Mouse (Mus musculus): ENCODE results near the gene Gpr62.
A peak's percentile ranks its signal among the peaks of the same experiment; 100 is the strongest.

Gpr62 gene

GRCm38 (mm10) chr9:106456325-106457162 is 9.2 kb downstream of the Gpr62 start:
- DNase-seq (ENCODE audit: low read depth, low spot score), result no peak

- no peak for DNase-seq (ENCODE audit: low read depth, low spot score)
These were observed 10.7 kb downstream of the Gpr62 start for GRCm38 (mm10) chr9:106454888-106455681.

GRCm38 (mm10) chr9:106454071-106454761 is 11.5 kb downstream of the Gpr62 start:
- DNase-seq (ENCODE audit: low read depth, low spot score), result no peak

- DNase-seq (ENCODE audit: low read depth, low spot score), result no peak
These were observed 12.3 kb downstream of the Gpr62 start, which contains the start of gene Pcbp4 for GRCm38 (mm10) chr9:106453271-106454070. Gene Pcbp4 (plus strand): TSS chr9:106453291.

- no peak for DNase-seq (ENCODE audit: low read depth, low spot score)
These were observed 12.9 kb downstream of the Gpr62 start for GRCm38 (mm10) chr9:106452821-106453220.

GRCm38 (mm10) chr9:106452351-106452750 is 13.4 kb downstream of the Gpr62 start:
- no peak for DNase-seq (ENCODE audit: low read depth, low spot score)

- no peak for DNase-seq (ENCODE audit: low read depth, low spot score)
These were observed 13.8 kb downstream of the Gpr62 start for GRCm38 (mm10) chr9:106451899-106452298.

GRCm38 (mm10) chr9:106451298-106451697 is 14.4 kb downstream of the Gpr62 start:
- DNase-seq (ENCODE audit: low read depth, low spot score), result no peak

GRCm38 (mm10) chr9:106450661-106451060 is 15.1 kb downstream of the Gpr62 start:
- peak; percentile 52 for DNase-seq (ENCODE audit: low read depth, low spot score)

GRCm38 (mm10) chr9:106449947-106450346 is 15.8 kb downstream of the Gpr62 start:
- no peak for DNase-seq (ENCODE audit: low read depth, low spot score)

GRCm38 (mm10) chr9:106448498-106449031 is 17.2 kb downstream of the Gpr62 start:
- DNase-seq (ENCODE audit: low read depth, low spot score), result peak; percentile 88

GRCm38 (mm10) chr9:106447951-106448350 is 17.8 kb downstream of the Gpr62 start:
- DNase-seq (ENCODE audit: low read depth, low spot score), result no peak

- peak; percentile 97 for DNase-seq (ENCODE audit: low read depth, low spot score)
These were observed 18.4 kb downstream of the Gpr62 start, which contains the start of the genes Abhd14b and Abhd14a for GRCm38 (mm10) chr9:106447348-106447747. Gene Abhd14b (plus strand): TSS chr9:106447459. Gene Abhd14a (minus strand): TSS chr9:106447678.

- DNase-seq (ENCODE audit: low read depth, low spot score), result no peak
These were observed 20.9 kb downstream of the Gpr62 start for GRCm38 (mm10) chr9:106444836-106445235.

- DNase-seq (ENCODE audit: low read depth, low spot score), result no peak
These were observed 23.1 kb downstream of the Gpr62 start for GRCm38 (mm10) chr9:106442680-106443079.

GRCm38 (mm10) chr9:106436566-106436965 is 29.2 kb downstream of the Gpr62 start:
- DNase-seq (ENCODE audit: low read depth, low spot score), result no peak

- DNase-seq (ENCODE audit: low read depth, low spot score), result no peak
These were observed 32.3 kb downstream of the Gpr62 start for GRCm38 (mm10) chr9:106433389-106433788.

- DNase-seq (ENCODE audit: low read depth, low spot score), result no peak
These were observed 35.8 kb downstream of the Gpr62 start for GRCm38 (mm10) chr9:106430015-106430264.

- peak; percentile 93 for DNase-seq (ENCODE audit: low read depth, low spot score)
These were observed 36.3 kb downstream of the Gpr62 start, which contains the start of gene Rpl29 for GRCm38 (mm10) chr9:106429221-106430014. Gene Rpl29 (plus strand): TSS chr9:106429454.

- DNase-seq (ENCODE audit: low read depth, low spot score), result no peak
These were observed 37.0 kb downstream of the Gpr62 start for GRCm38 (mm10) chr9:106428719-106429220.

Measured in skeletal muscle tissue, adult 2 months (tissue).